Mouse (Mus musculus) C2C12 (cell line): ENCODE measurements at regions not wholly inside any gene's neighbourhood (a gene's known extent, or its start where the extent isn't known, plus 50 kb on each side); places are given as distances from the start of the nearest gene placed in this dataset.
"Not testable (repeated sequence)": the region's sequence is repeated elsewhere in the genome, so short reads cannot be mapped to it uniquely, and the experiment has no call there.

Experiments
- H3K27me3 ChIP-seq: one replicate; pipeline ENCODE4 v1.6.1; 2011; ENCODE audit not compliant: control insufficient read depth, insufficient read depth, insufficient read length
- H3K36me3 ChIP-seq: one replicate; pipeline ENCODE4 v1.6.1; 2011; ENCODE audit not compliant: control insufficient read depth, insufficient read depth
- H3K4me3 ChIP-seq: one replicate; pipeline ENCODE4 v1.5.1; 2011; ENCODE audit warnings: mild to moderate bottlenecking, control low read depth; ENCODE audit not compliant: poor library complexity, insufficient read depth, severe bottlenecking
- H3K79me2 ChIP-seq: one replicate; pipeline ENCODE4 v1.6.1; 2011; ENCODE audit not compliant: control insufficient read depth, insufficient read depth
- H3K79me3 ChIP-seq: one replicate; pipeline ENCODE4 v1.6.1; 2011; ENCODE audit warnings: low read depth, control low read depth
- H3ac ChIP-seq: one replicate; pipeline ENCODE3; 2011; ENCODE audit warnings: low read depth; ENCODE audit not compliant: control insufficient read depth, insufficient read length
- CEBPB ChIP-seq: IDR thresholded peaks from one replicate; pipeline ENCODE4 v1.6.1; 2011; ENCODE audit warnings: low read depth, mild to moderate bottlenecking, control low read depth, moderate library complexity
- CTCF ChIP-seq: IDR thresholded peaks from one replicate; pipeline ENCODE4 v1.5.1; 2011; ENCODE audit not compliant: control insufficient read depth, insufficient read depth, insufficient read length
- FOSL1 ChIP-seq: IDR thresholded peaks from one replicate; pipeline ENCODE4 v1.8.0; 2011; ENCODE audit warnings: mild to moderate bottlenecking, low read length; ENCODE audit not compliant: poor library complexity, insufficient read depth, severe bottlenecking
- MAX ChIP-seq: IDR thresholded peaks from one replicate; pipeline ENCODE4 v1.6.1; 2011; ENCODE audit warnings: mild to moderate bottlenecking, control low read depth
- MYOD1 ChIP-seq: IDR thresholded peaks from one replicate; pipeline ENCODE4 v1.6.1; 2011; ENCODE audit warnings: low read depth; ENCODE audit not compliant: control insufficient read depth, insufficient read length
- MYOG ChIP-seq: IDR thresholded peaks from one replicate; pipeline ENCODE4 v1.6.1; 2011; ENCODE audit not compliant: control insufficient read depth, insufficient read length; ENCODE audit errors: extremely low read depth
- USF1 ChIP-seq: IDR thresholded peaks from one replicate; pipeline ENCODE4 v1.6.1; 2011; ENCODE audit warnings: low read depth, mild to moderate bottlenecking, control low read depth, moderate library complexity

- Histone ChIP-seq H3K4me3 (no peak overlapping the region), H3K27me3 (no peaks in the 10 kb centered on the region), H3K79me2 (no peaks in the 10 kb centered on the region), H3K79me3 (no peaks in the 10 kb centered on the region), H3K36me3 (no peaks in the 10 kb centered on the region), H3ac (no peak overlapping the region)
- TF ChIP-seq FOSL1 = no peak
- no peak for TF ChIP-seq CEBPB
- no peak for TF ChIP-seq CTCF
Observed at GRCm38 (mm10) chr2:135544882-135545281, 113.9 kb upstream of the Plcb4 start.

GRCm38 (mm10) chr2:135547966-135548365 lies 110.8 kb upstream of the Plcb4 start:
- H3K27me3 ChIP-seq = no peaks in the 10 kb centered on the region
- H3K36me3 ChIP-seq = no peaks in the 10 kb centered on the region
- H3K79me2 ChIP-seq = no peaks in the 10 kb centered on the region
- no peaks in the 10 kb centered on the region for H3K79me3 ChIP-seq
- H3ac ChIP-seq = no peak overlapping the region
- no peak overlapping the region for H3K4me3 ChIP-seq
- no peak for TF ChIP-seq CTCF
- TF ChIP-seq CEBPB = no peak
- no peak for TF ChIP-seq MYOD1
- no peak for TF ChIP-seq MYOG
- TF ChIP-seq FOSL1 = no peak
- TF ChIP-seq MAX = no peak
- no peak for TF ChIP-seq USF1

DNA sequence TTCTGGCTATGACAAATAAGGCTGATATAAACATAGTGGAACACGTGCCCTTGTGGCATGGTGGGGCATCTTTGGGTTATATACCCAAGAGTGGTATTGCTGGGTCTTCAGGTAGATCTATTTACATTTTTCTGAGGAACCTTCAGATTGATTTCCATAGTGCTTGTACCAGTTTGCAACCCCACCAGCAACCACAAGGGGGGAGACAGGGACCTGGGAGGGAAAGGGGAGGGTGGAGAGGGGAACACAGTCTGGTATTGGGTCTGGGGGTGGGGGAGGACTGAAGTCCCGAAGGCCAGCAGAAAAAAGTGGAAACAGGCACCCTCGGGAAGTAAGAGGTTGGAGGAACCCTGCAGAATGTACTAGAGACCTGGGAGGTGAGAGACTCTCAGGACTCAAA lies 105.8 kb upstream of the Plcb4 start:
- H3K4me3 ChIP-seq = no peak overlapping the region
- TF ChIP-seq CTCF (no peak), MYOG (no peak), FOSL1 (no peak), MYOD1 (no peak), MAX (no peak), CEBPB (no peak), USF1 (no peak)
- no peaks in the 10 kb centered on the region for H3K27me3 ChIP-seq

GRCm38 (mm10) chr2:135558026-135558425 lies 100.8 kb upstream of the Plcb4 start:
- H3K79me3 ChIP-seq, H3K79me2 ChIP-seq, H3K27me3 ChIP-seq, H3K36me3 ChIP-seq, H3K4me3 ChIP-seq, H3ac ChIP-seq: not testable (repeated sequence)

More for the DNA sequence above, 105.8 kb upstream of the Plcb4 start:
- no peak overlapping the region for H3ac ChIP-seq
- no peaks in the 10 kb centered on the region for H3K36me3 ChIP-seq
- H3K79me3 ChIP-seq = no peaks in the 10 kb centered on the region
- no peaks in the 10 kb centered on the region for H3K79me2 ChIP-seq

GRCm38 (mm10) chr2:135559328-135559727 lies 99.5 kb upstream of the Plcb4 start:
- Histone ChIP-seq H3K4me3 (no peak overlapping the region), H3K79me3 (no peaks in the 10 kb centered on the region), H3K27me3 (no peaks in the 10 kb centered on the region), H3ac (no peak overlapping the region), H3K79me2 (no peaks in the 10 kb centered on the region), H3K36me3 (no peaks in the 10 kb centered on the region)
- TF ChIP-seq MAX (no peak), MYOG (no peak), CEBPB (no peak), MYOD1 (no peak), USF1 (no peak), FOSL1 (no peak), CTCF (no peak)

- Histone ChIP-seq H3K4me3 (no peak overlapping the region), H3K79me2 (no peaks in the 10 kb centered on the region), H3K27me3 (no peaks in the 10 kb centered on the region), H3ac (no peak overlapping the region), H3K36me3 (no peaks in the 10 kb centered on the region), H3K79me3 (no peaks in the 10 kb centered on the region)
- TF ChIP-seq MAX (no peak), USF1 (no peak), CEBPB (no peak), FOSL1 (no peak), MYOG (no peak), CTCF (no peak), MYOD1 (no peak)
Observed at GRCm38 (mm10) chr2:135559933-135560710, 98.7 kb upstream of the Plcb4 start.
